Mouse (Mus musculus): Measurements from ENCODE around the gene Ctla2b.
"Not testable (repeated sequence)": the region's sequence is repeated elsewhere in the genome, so short reads cannot be mapped to it uniquely, and the experiment has no call there.

Ctla2b gene

GRCm38 (mm10) chr13:60897328-60897727, at the start of gene Ctla2b:
Gene Ctla2b (minus strand): TSS chr13:60897447.
- DNase-seq (ENCODE audit: low spot score), result no peak

GRCm38 (mm10) chr13:60941884-60942283, 44.6 kb upstream of the Ctla2b start, which contains the start of gene Tpbpa:
Gene Tpbpa (minus strand): TSS chr13:60941984.
- not testable (repeated sequence) for DNase-seq (ENCODE audit: low spot score)

GRCm38 (mm10) chr13:60936500-60936901, 39.3 kb upstream of the Ctla2b start, which contains the start of the genes Gm49391 and Ctla2a:
Gene Gm49391 (minus strand): TSS chr13:60936571.
Gene Ctla2a (minus strand): TSS chr13:60936625.
- DNase-seq (ENCODE audit: low spot score), result no peak

GRCm38 (mm10) chr13:60935490-60935889, 38.2 kb upstream of the Ctla2b start, which contains the start of gene Gm49393:
Gene Gm49393 (minus strand): TSS chr13:60935590.
- DNase-seq (ENCODE audit: low spot score), result not testable (repeated sequence)

GRCm38 (mm10) chr13:60904780-60905179, 7.5 kb upstream of the Ctla2b start, which contains the start of gene Tpbpb:
Gene Tpbpb (minus strand): TSS chr13:60904880.
- not testable (repeated sequence) for DNase-seq (ENCODE audit: low spot score)

- not testable (repeated sequence) for DNase-seq (ENCODE audit: low spot score)
These were observed 453 bp downstream of the Ctla2b start, which contains the start of gene Gm49392 for GRCm38 (mm10) chr13:60896794-60897193. Gene Gm49392 (minus strand): TSS chr13:60896894.

GRCm38 (mm10) chr13:60895406-60896160, 1.7 kb downstream of the Ctla2b start:
- no peak for DNase-seq (ENCODE audit: low spot score)

- no peak for DNase-seq (ENCODE audit: low spot score)
These were observed 4.9 kb downstream of the Ctla2b start for GRCm38 (mm10) chr13:60892301-60892700.

GRCm38 (mm10) chr13:60864281-60864680, 33.0 kb downstream of the Ctla2b start, which contains the start of gene 4930486L24Rik:
Gene 4930486L24Rik (minus strand): TSS chr13:60864475.
- no peak for DNase-seq (ENCODE audit: low spot score)

- DNase-seq (ENCODE audit: low spot score), result no peak
These were observed 48.8 kb downstream of the Ctla2b start for GRCm38 (mm10) chr13:60848241-60849120.

Data from retina, embryonic 14.5 days (tissue).